Mouse (Mus musculus) liver, embryonic 14.5 days (tissue): ENCODE measurements at regions not wholly inside any gene's neighbourhood (a gene's known extent, or its start where the extent isn't known, plus 50 kb on each side); places are given as distances from the start of the nearest gene placed in this dataset.

Experiments used
- ATAC-seq: fragments of 200-750 bp; cut with Nextera tagmentation; 2 replicates; pipeline ENCODE4 v1.8.0; 2017; ENCODE audit warnings: moderate number of reproducible peaks, mild to moderate bottlenecking, moderate library complexity; ENCODE audit not compliant: insufficient read depth
- DNase-seq, 3 experiments: peaks; one replicate each; pipeline ENCODE4 v3.0.0-alpha.2; 2012 to 2013; ENCODE audit warnings: low read depth in 3 of 3, low spot score in 3 of 3
- H3K27ac ChIP-seq: fragments of 300-500 bp; sonication (generic); 2 replicates; pipeline ENCODE4 v1.5.1; 2014; ENCODE audit warnings: moderate library complexity, mild to moderate bottlenecking, control low read depth, inconsistent platforms
- H3K27me3 ChIP-seq: fragments of 300-500 bp; sonication (generic); 2 replicates; pipeline ENCODE4 v1.6.1; 2014; ENCODE audit warnings: mild to moderate bottlenecking, low read length, moderate library complexity; ENCODE audit not compliant: control insufficient read depth, insufficient read depth
- H3K36me3 ChIP-seq: fragments of 300-500 bp; sonication (generic); replicated peaks from 2 replicates; pipeline ENCODE4 v1.6.1; 2014; ENCODE audit warnings: low read depth; ENCODE audit not compliant: control insufficient read depth, insufficient read depth
- H3K4me1 ChIP-seq, 2 experiments: fragments of 200-500 bp in 1 of 2; fragments of 300-500 bp in 1 of 2; sonication (generic) in 1 of 2; replicated peaks; 2 replicates each; pipeline ENCODE4 v1.6.1; 2012 to 2014; ENCODE audit warnings: antibody characterized with exemption in 1 of 2, inconsistent platforms in 1 of 2, low read length in 1 of 2; ENCODE audit not compliant: control insufficient read depth in 2 of 2, insufficient read depth in 2 of 2
- H3K4me2 ChIP-seq: fragments of 300-500 bp; sonication (generic); 2 replicates; pipeline ENCODE4 v1.6.1; 2014; ENCODE audit warnings: low read depth, mild to moderate bottlenecking, control low read depth, moderate library complexity
- H3K4me3 ChIP-seq, 2 experiments: fragments of 200-500 bp in 1 of 2; fragments of 300-500 bp in 1 of 2; sonication (generic) in 1 of 2; 2 replicates each; pipeline ENCODE4 v1.5.1; 2012 to 2014; ENCODE audit warnings: low read depth in 2 of 2, low read length in 2 of 2, mild to moderate bottlenecking in 2 of 2, control low read depth in 1 of 2, inconsistent platforms in 1 of 2, moderate library complexity in 1 of 2; ENCODE audit not compliant: insufficient read depth in 1 of 2
- H3K9ac ChIP-seq: fragments of 300-500 bp; sonication (generic); replicated peaks from 2 replicates; pipeline ENCODE4 v1.6.1; 2014; ENCODE audit warnings: mild to moderate bottlenecking, control low read depth, moderate library complexity
- H3K9me3 ChIP-seq: fragments of 300-500 bp; sonication (generic); 2 replicates; pipeline ENCODE4 v1.6.1; 2016; ENCODE audit warnings: low read length, mixed read lengths; ENCODE audit not compliant: control insufficient read depth
- CTCF ChIP-seq: IDR thresholded peaks from 2 replicates; pipeline ENCODE4 v1.5.1; 2016; ENCODE audit warnings: antibody characterized with exemption, low read depth, control low read depth
- EP300 ChIP-seq: IDR thresholded peaks from 2 replicates; pipeline ENCODE4 v1.6.1; 2016; ENCODE audit warnings: antibody characterized with exemption, low read depth
- WGBS: fragments of 180-500 bp; shearing (Covaris S2); extraction: QIAGEN DNeasy Blood & Tissue Kit; methylation state at CpG from one replicate; pipeline ENCODE4 v1.1.7; 2014; ENCODE audit not compliant: insufficient replicate concordance; 5-methylcytosine and 5-hydroxymethylcytosine counted together

GRCm38 (mm10) chr1:45627840-45628239 lies 124.8 kb upstream of the Col5a2 start:
- no peak for ATAC-seq

GRCm38 (mm10) chr1:45647301-45647700 lies 144.2 kb upstream of the Col5a2 start:
- no peak for DNase-seq
- H3K9me3 ChIP-seq = no peaks in the 10 kb centered on the region
- no peak for ATAC-seq
- H3K4me3 ChIP-seq = no peak overlapping the region
- no peak overlapping the region for H3K4me2 ChIP-seq
- no peaks in the 10 kb centered on the region for H3K27me3 ChIP-seq
- no peaks in the 10 kb centered on the region for H3K36me3 ChIP-seq
- H3K27ac ChIP-seq = no peak overlapping the region
- H3K4me1 ChIP-seq = no peaks in the 10 kb centered on the region
- H3K9ac ChIP-seq = no peak overlapping the region
- TF ChIP-seq CTCF = no peak
- no peak for TF ChIP-seq EP300

More at GRCm38 (mm10) chr1:45627840-45628239, 124.8 kb upstream of the Col5a2 start:
- H3K9me3 ChIP-seq = no peaks in the 10 kb centered on the region
- no peak overlapping the region for H3K4me3 ChIP-seq
- H3K9ac ChIP-seq = no peak overlapping the region
- no peak for DNase-seq
- no peaks in the 10 kb centered on the region for H3K27me3 ChIP-seq
- 13% methylated on average over 2 of the region's 2 CpGs for WGBS
- H3K4me1 ChIP-seq = no peaks in the 10 kb centered on the region
- H3K27ac ChIP-seq = no peak overlapping the region
- peak; percentile 32; the same call in 1 of the 2 replicates for TF ChIP-seq CTCF
- TF ChIP-seq EP300 = no peak
- no peaks in the 10 kb centered on the region for H3K36me3 ChIP-seq
- H3K4me2 ChIP-seq = no peak overlapping the region

- Histone ChIP-seq H3K4me2 (no peak overlapping the region), H3K36me3 (no peaks in the 10 kb centered on the region), H3K9ac (no peak overlapping the region), H3K9me3 (no peaks in the 10 kb centered on the region), H3K27ac (no peak overlapping the region), H3K4me1 (no peaks in the 10 kb centered on the region), H3K27me3 (no peaks in the 10 kb centered on the region), H3K4me3 (no peak overlapping the region)
- TF ChIP-seq EP300 (no peak), CTCF (no peak)
- ATAC-seq (no peak), DNase-seq (no peak)
- WGBS = 54% methylated on average over 3 of the region's 3 CpGs
Measured at GRCm38 (mm10) chr1:45653248-45653647, 141.7 kb upstream of the Wdr75 start.

- H3K9ac ChIP-seq = no peak overlapping the region
- no peaks in the 10 kb centered on the region for H3K9me3 ChIP-seq
- no peak overlapping the region for H3K27ac ChIP-seq
- no peaks in the 10 kb centered on the region for H3K36me3 ChIP-seq
- H3K4me3 ChIP-seq = no peak overlapping the region
- no peaks in the 10 kb centered on the region for H3K4me1 ChIP-seq
- H3K27me3 ChIP-seq = no peaks in the 10 kb centered on the region
- ATAC-seq (no peak), DNase-seq (no peak)
- H3K4me2 ChIP-seq = no peak overlapping the region
- WGBS = 44% methylated on average over 3 of the region's 3 CpGs
- TF ChIP-seq EP300 (no peak), CTCF (no peak)
Measured at GRCm38 (mm10) chr1:45663882-45664520, 131.0 kb upstream of the Wdr75 start.

- no peaks in the 10 kb centered on the region for H3K27me3 ChIP-seq
- H3K4me1 ChIP-seq = no peaks in the 10 kb centered on the region
- TF ChIP-seq EP300 (no peak), CTCF (peak; percentile 14; the same call in 1 of the 2 replicates)
- WGBS = 35% methylated on average over 5 of the region's 5 CpGs
- H3K27ac ChIP-seq = no peak overlapping the region
- ATAC-seq = no peak
- no peaks in the 10 kb centered on the region for H3K36me3 ChIP-seq
- H3K9ac ChIP-seq = no peak overlapping the region
- no peak overlapping the region for H3K4me3 ChIP-seq
- H3K9me3 ChIP-seq = no peaks in the 10 kb centered on the region
- no peak overlapping the region for H3K4me2 ChIP-seq
- DNase-seq = no peak
Measured at GRCm38 (mm10) chr1:45672443-45673156, 122.4 kb upstream of the Wdr75 start.
